Mouse (Mus musculus) stomach, postnatal 0 days (tissue): Measurements from ENCODE around the gene Irgc1.

Source experiments
- CTCF ChIP-seq: IDR thresholded peaks from 2 replicates; pipeline ENCODE4 v1.5.1; 2016; ENCODE audit warnings: antibody characterized with exemption, low read depth, mild to moderate bottlenecking, moderate library complexity
- EP300 ChIP-seq: optimal IDR thresholded peaks from 2 replicates; pipeline ENCODE3; 2016; ENCODE audit warnings: antibody characterized with exemption

GRCm38 (mm10) chr7:24500929-24501328, 48.8 kb upstream of the Irgc1 start:
- TF ChIP-seq EP300: no peak
- peak; percentile 62 for TF ChIP-seq CTCF
